Mouse (Mus musculus) limb, embryonic 13.5 days (tissue): Measurements from ENCODE around the gene Nipsnap3a. TPM values are rescaled to one million over a fixed set of nuclear protein-coding genes. Genes with fewer than 3 reads are reported as not detected.

Experiments
- ATAC-seq: fragments of 200-750 bp; cut with Nextera tagmentation; 2 replicates; pipeline ENCODE4 v1.8.0; 2017; ENCODE audit warnings: low read depth, moderate number of reproducible peaks, moderate TSS enrichment; ENCODE audit not compliant: low FRiP score
- H3K27ac ChIP-seq: fragments of 300-500 bp; sonication (generic); 2 replicates; pipeline ENCODE4 v1.5.1; 2015; ENCODE audit warnings: inconsistent platforms, mild to moderate bottlenecking, moderate library complexity
- H3K27me3 ChIP-seq: fragments of 300-500 bp; sonication (generic); 2 replicates; pipeline ENCODE4 v1.6.1; 2015; ENCODE audit warnings: mild to moderate bottlenecking, inconsistent platforms
- H3K36me3 ChIP-seq: fragments of 300-500 bp; sonication (generic); 2 replicates; pipeline ENCODE4 v1.6.1; 2015; ENCODE audit warnings: inconsistent platforms, mild to moderate bottlenecking, moderate library complexity
- H3K4me1 ChIP-seq: fragments of 300-500 bp; sonication (generic); 2 replicates; pipeline ENCODE4 v1.6.1; 2015; ENCODE audit warnings: inconsistent platforms
- H3K4me2 ChIP-seq: fragments of 300-500 bp; sonication (generic); replicated peaks from 2 replicates; pipeline ENCODE4 v1.6.1; 2015; ENCODE audit warnings: inconsistent platforms, mild to moderate bottlenecking, moderate library complexity
- H3K4me3 ChIP-seq: fragments of 300-500 bp; sonication (generic); 2 replicates; pipeline ENCODE4 v1.5.1; 2015; ENCODE audit warnings: moderate library complexity, mild to moderate bottlenecking, inconsistent platforms
- H3K9ac ChIP-seq: fragments of 300-500 bp; sonication (generic); 2 replicates; pipeline ENCODE4 v1.6.1; 2015; ENCODE audit warnings: mild to moderate bottlenecking, inconsistent platforms
- H3K9me3 ChIP-seq: fragments of 300-500 bp; sonication (generic); 2 replicates; pipeline ENCODE4 v1.6.1; 2016; ENCODE audit warnings: inconsistent platforms
- WGBS: fragments of 180-500 bp; shearing (Covaris S2); methylation state at CpG from one replicate; pipeline ENCODE4 v1.1.7; 2015; 5-methylcytosine and 5-hydroxymethylcytosine counted together
- polyA plus RNA-seq: library from polyadenylated mRNA; unstranded; fragments of >200 nt; fragmentation: Nextera tagmentation; extraction: Ambion mirVana; gene quantifications from 2 replicates; pipeline ENCODE4 v1.2.1, GENCODE M21; 2015

Gene Nipsnap3a
- not detected in 2 replicates for polyA plus RNA-seq

GRCm38 (mm10) chr4:52989248-52989647, at the start of gene Nipsnap3a:
Nipsnap3a (plus strand) TSS chr4:52989272.
- Histone ChIP-seq H3K9ac (peak within 1 kb of the TSS; percentile 48; the same call in 1 of the 2 replicates), H3K27ac (no peak within 1 kb of the TSS), H3K4me1 (no peaks in the 10 kb centered on the region), H3K9me3 (no peaks in the 10 kb centered on the region), H3K27me3 (peaks cover 4% of the 10 kb centered on the region; the same call in 1 of the 2 replicates), H3K4me2 (peak within 1 kb of the TSS; percentile 59), H3K36me3 (no peaks in the 10 kb centered on the region), H3K4me3 (peak within 1 kb of the TSS; percentile 33)
- WGBS = 22% methylated on average over 12 of the region's 12 CpGs
- ATAC-seq = peak; percentile 44; the same call in 1 of the 2 replicates

- no peaks in the 10 kb centered on the region for H3K9me3 ChIP-seq
- no peak overlapping the region for H3K4me2 ChIP-seq
- ATAC-seq = no peak
- H3K27ac ChIP-seq = no peak overlapping the region
- no peaks in the 10 kb centered on the region for H3K36me3 ChIP-seq
- no peak overlapping the region for H3K4me3 ChIP-seq
- no peaks in the 10 kb centered on the region for H3K27me3 ChIP-seq
- H3K4me1 ChIP-seq = no peaks in the 10 kb centered on the region
- H3K9ac ChIP-seq = no peak overlapping the region
Measured at GRCm38 (mm10) chr4:52946665-52947064, 42.4 kb upstream of the Nipsnap3a start.

GRCm38 (mm10) chr4:52949005-52949404, 40.1 kb upstream of the Nipsnap3a start:
- Histone ChIP-seq H3K36me3 (no peaks in the 10 kb centered on the region), H3K9me3 (no peaks in the 10 kb centered on the region), H3K4me3 (no peak overlapping the region), H3K27me3 (no peaks in the 10 kb centered on the region), H3K27ac (no peak overlapping the region), H3K9ac (no peak overlapping the region), H3K4me1 (no peaks in the 10 kb centered on the region), H3K4me2 (no peak overlapping the region)
- no peak for ATAC-seq
- WGBS = 70% methylated on average over 2 of the region's 2 CpGs

GRCm38 (mm10) chr4:52958693-52959092, 30.4 kb upstream of the Nipsnap3a start:
- no peaks in the 10 kb centered on the region for H3K9me3 ChIP-seq
- H3K36me3 ChIP-seq = no peaks in the 10 kb centered on the region
- WGBS = 44% methylated on average over 4 of the region's 4 CpGs
- no peak overlapping the region for H3K9ac ChIP-seq
- no peak for ATAC-seq
- no peak overlapping the region for H3K27ac ChIP-seq
- no peaks in the 10 kb centered on the region for H3K4me1 ChIP-seq
- H3K4me3 ChIP-seq = no peak overlapping the region
- 0 out of 2 replicates have a peak, but pooled peaks cover 4% of the 10 kb centered on the region for H3K27me3 ChIP-seq
- H3K4me2 ChIP-seq = no peak overlapping the region

GRCm38 (mm10) chr4:52964247-52964646, 24.8 kb upstream of the Nipsnap3a start, which contains the start of gene Olfr270:
Olfr270 (plus strand) TSS chr4:52964547.
- H3K9ac ChIP-seq = no peak within 1 kb of the TSS
- peaks cover 9% of the 10 kb centered on the region for H3K27me3 ChIP-seq
- no peak within 1 kb of the TSS for H3K4me3 ChIP-seq
- H3K27ac ChIP-seq = no peak within 1 kb of the TSS
- ATAC-seq = no peak
- H3K36me3 ChIP-seq = no peaks in the 10 kb centered on the region
- H3K9me3 ChIP-seq = no peaks in the 10 kb centered on the region
- H3K4me1 ChIP-seq = no peaks in the 10 kb centered on the region
- no peak within 1 kb of the TSS for H3K4me2 ChIP-seq

- H3K9me3 ChIP-seq = no peaks in the 10 kb centered on the region
- ATAC-seq = no peak
- no peak overlapping the region for H3K9ac ChIP-seq
- no peaks in the 10 kb centered on the region for H3K36me3 ChIP-seq
- no peaks in the 10 kb centered on the region for H3K4me1 ChIP-seq
- H3K27ac ChIP-seq = no peak overlapping the region
- no peak overlapping the region for H3K4me3 ChIP-seq
- H3K4me2 ChIP-seq = no peak overlapping the region
- H3K27me3 ChIP-seq = peaks cover 34% of the 10 kb centered on the region
- WGBS = 76% methylated on average over 2 of the region's 2 CpGs
Measured at GRCm38 (mm10) chr4:52985216-52985615, 3.9 kb upstream of the Nipsnap3a start.

GRCm38 (mm10) chr4:52986266-52986665, 2.8 kb upstream of the Nipsnap3a start:
- no peak overlapping the region for H3K4me3 ChIP-seq
- H3K27ac ChIP-seq = no peak overlapping the region
- no peak for ATAC-seq
- 84% methylated on average over 2 of the region's 2 CpGs for WGBS
- no peak overlapping the region for H3K4me2 ChIP-seq
- H3K9ac ChIP-seq = no peak overlapping the region
- no peaks in the 10 kb centered on the region for H3K36me3 ChIP-seq
- no peaks in the 10 kb centered on the region for H3K4me1 ChIP-seq
- peaks cover 27% of the 10 kb centered on the region for H3K27me3 ChIP-seq
- H3K9me3 ChIP-seq = no peaks in the 10 kb centered on the region

GRCm38 (mm10) chr4:52999449-52999848, 10.4 kb downstream of the Nipsnap3a start:
- WGBS = 89% methylated on average over 6 of the region's 6 CpGs
- ATAC-seq = no peak

GRCm38 (mm10) chr4:53000154-53000553, 11.1 kb downstream of the Nipsnap3a start:
- no peaks in the 10 kb centered on the region for H3K4me1 ChIP-seq
- 70% methylated on average over 8 of the region's 8 CpGs for WGBS
- no peak overlapping the region for H3K9ac ChIP-seq
- no peak overlapping the region for H3K4me2 ChIP-seq
- no peaks in the 10 kb centered on the region for H3K36me3 ChIP-seq
- no peaks in the 10 kb centered on the region for H3K9me3 ChIP-seq
- H3K4me3 ChIP-seq = no peak overlapping the region
- H3K27ac ChIP-seq = no peak overlapping the region
- H3K27me3 ChIP-seq = no peaks in the 10 kb centered on the region
- ATAC-seq = no peak

More at GRCm38 (mm10) chr4:52999449-52999848, 10.4 kb downstream of the Nipsnap3a start:
- Histone ChIP-seq H3K36me3 (no peaks in the 10 kb centered on the region), H3K9ac (no peak overlapping the region), H3K27ac (no peak overlapping the region), H3K27me3 (no peaks in the 10 kb centered on the region), H3K4me1 (no peaks in the 10 kb centered on the region), H3K9me3 (no peaks in the 10 kb centered on the region), H3K4me3 (no peak overlapping the region), H3K4me2 (no peak overlapping the region)

- H3K4me3 ChIP-seq = no peak overlapping the region
- H3K9me3 ChIP-seq = no peaks in the 10 kb centered on the region
- H3K4me2 ChIP-seq = no peak overlapping the region
- no peak for ATAC-seq
- 71% methylated on average over 4 of the region's 4 CpGs for WGBS
- H3K27me3 ChIP-seq = no peaks in the 10 kb centered on the region
- H3K36me3 ChIP-seq = no peaks in the 10 kb centered on the region
- H3K4me1 ChIP-seq = peaks cover 5% of the 10 kb centered on the region; the same call in 1 of the 2 replicates
- H3K9ac ChIP-seq = no peak overlapping the region
- H3K27ac ChIP-seq = no peak overlapping the region
Measured at GRCm38 (mm10) chr4:53009183-53009582, 20.1 kb downstream of the Nipsnap3a start.

- Histone ChIP-seq H3K4me3 (no peak overlapping the region), H3K9ac (no peak overlapping the region), H3K36me3 (peaks cover 1% of the 10 kb centered on the region; the same call in 1 of the 2 replicates), H3K9me3 (no peaks in the 10 kb centered on the region), H3K27ac (no peak overlapping the region), H3K4me1 (peaks cover 5% of the 10 kb centered on the region; the same call in 1 of the 2 replicates), H3K27me3 (no peaks in the 10 kb centered on the region), H3K4me2 (no peak overlapping the region)
- WGBS = 94% methylated on average over 4 of the region's 4 CpGs
- no peak for ATAC-seq
Measured at GRCm38 (mm10) chr4:53009871-53010270, 20.8 kb downstream of the Nipsnap3a start.

GRCm38 (mm10) chr4:53011732-53012361, 22.8 kb downstream of the Nipsnap3a start, which contains the start of gene Nipsnap3b:
Nipsnap3b (plus strand) TSS chr4:53011880.
- peak within 1 kb of the TSS; percentile 68 for H3K4me2 ChIP-seq
- H3K9me3 ChIP-seq = peaks cover 3% of the 10 kb centered on the region; the same call in 1 of the 2 replicates
- H3K4me3 ChIP-seq = peak within 1 kb of the TSS; percentile 75
- peak; percentile 95 for ATAC-seq
- peak within 1 kb of the TSS; percentile 71 for H3K9ac ChIP-seq
- no peaks in the 10 kb centered on the region for H3K27me3 ChIP-seq
- WGBS = under 1% methylated on average over 63 of the region's 63 CpGs
- peaks cover 5% of the 10 kb centered on the region; the same call in 1 of the 2 replicates for H3K4me1 ChIP-seq
- peak within 1 kb of the TSS; percentile 78 for H3K27ac ChIP-seq
- H3K36me3 ChIP-seq = peaks cover 17% of the 10 kb centered on the region
